Mouse (Mus musculus) limb, embryonic 12.5 days (tissue): ENCODE data around the gene Gm34302. TPM values are rescaled to one million over a fixed set of nuclear protein-coding genes. Genes with fewer than 3 reads are reported as not detected.

Experiments used
- ATAC-seq: fragments of 200-750 bp; cut with Nextera tagmentation; 2 replicates; pipeline ENCODE4 v1.8.0; 2017; ENCODE audit warnings: low read depth, moderate TSS enrichment; ENCODE audit not compliant: insufficient number of reproducible peaks, insufficient read depth, low FRiP score, low TSS enrichment
- H3K27ac ChIP-seq: fragments of 300-500 bp; sonication (generic); 2 replicates; pipeline ENCODE4 v1.5.1; 2016; ENCODE audit warnings: mild to moderate bottlenecking, moderate library complexity
- H3K27me3 ChIP-seq: fragments of 300-500 bp; sonication (generic); 2 replicates; pipeline ENCODE4 v1.6.1; 2016; ENCODE audit warnings: mild to moderate bottlenecking, moderate library complexity
- H3K36me3 ChIP-seq: fragments of 300-500 bp; sonication (generic); 2 replicates; pipeline ENCODE4 v1.6.1; 2016; ENCODE audit warnings: mild to moderate bottlenecking, moderate library complexity
- H3K4me1 ChIP-seq: fragments of 300-500 bp; sonication (generic); replicated peaks from 2 replicates; pipeline ENCODE4 v1.6.1; 2016
- H3K4me2 ChIP-seq: fragments of 300-500 bp; sonication (generic); 2 replicates; pipeline ENCODE4 v1.6.1; 2016; ENCODE audit warnings: mild to moderate bottlenecking, moderate library complexity
- H3K4me3 ChIP-seq: fragments of 300-500 bp; sonication (generic); replicated peaks from 2 replicates; pipeline ENCODE4 v1.5.1; 2016; ENCODE audit warnings: mild to moderate bottlenecking
- H3K9ac ChIP-seq: fragments of 300-500 bp; sonication (generic); replicated peaks from 2 replicates; pipeline ENCODE4 v1.6.1; 2016; ENCODE audit warnings: mild to moderate bottlenecking, moderate library complexity
- H3K9me3 ChIP-seq: fragments of 300-500 bp; sonication (generic); 2 replicates; pipeline ENCODE4 v1.6.1; 2016; ENCODE audit warnings: mild to moderate bottlenecking, moderate library complexity
- WGBS: fragments of 180-500 bp; shearing (Covaris S2); methylation state at CpG from one replicate; pipeline ENCODE4 v1.1.7; 2016; 5-methylcytosine and 5-hydroxymethylcytosine counted together
- polyA plus RNA-seq: library from polyadenylated mRNA; unstranded; fragments of >200 nt; fragmentation: Nextera tagmentation; extraction: Ambion mirVana; gene quantifications from 2 replicates; pipeline ENCODE4 v1.2.1, GENCODE M21; 2016

Gm34302 gene
- polyA plus RNA-seq, 1 experiment from 2014 or later = not detected

DNA sequence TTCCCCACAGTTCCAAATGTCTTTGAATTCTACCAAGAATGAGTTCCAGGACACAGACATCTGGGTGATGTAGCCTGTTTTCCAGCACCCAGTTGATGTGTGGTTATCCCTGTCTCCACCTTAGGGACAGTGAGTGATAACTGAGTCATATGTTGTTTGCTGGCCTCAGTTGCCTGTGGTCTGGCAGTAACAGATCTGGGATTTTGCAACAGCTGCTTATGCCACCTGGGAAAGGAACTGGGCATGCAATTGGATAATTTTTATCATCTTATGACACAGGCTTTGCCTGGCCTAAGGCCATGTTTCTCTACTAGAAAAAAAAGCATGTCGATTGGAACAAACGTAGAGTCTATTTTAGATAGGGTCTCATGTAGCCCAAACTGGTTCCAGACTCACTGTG is 43.9 kb downstream of the Gm34302 start:
- Histone ChIP-seq H3K4me1 (no peaks in the 10 kb centered on the region), H3K27ac (no peak overlapping the region), H3K9ac (no peak overlapping the region), H3K4me2 (no peak overlapping the region), H3K9me3 (no peaks in the 10 kb centered on the region), H3K27me3 (no peaks in the 10 kb centered on the region), H3K36me3 (no peaks in the 10 kb centered on the region), H3K4me3 (no peak overlapping the region)
- ATAC-seq = no peak
- WGBS = 81% methylated on average over 2 of the region's 2 CpGs

DNA sequence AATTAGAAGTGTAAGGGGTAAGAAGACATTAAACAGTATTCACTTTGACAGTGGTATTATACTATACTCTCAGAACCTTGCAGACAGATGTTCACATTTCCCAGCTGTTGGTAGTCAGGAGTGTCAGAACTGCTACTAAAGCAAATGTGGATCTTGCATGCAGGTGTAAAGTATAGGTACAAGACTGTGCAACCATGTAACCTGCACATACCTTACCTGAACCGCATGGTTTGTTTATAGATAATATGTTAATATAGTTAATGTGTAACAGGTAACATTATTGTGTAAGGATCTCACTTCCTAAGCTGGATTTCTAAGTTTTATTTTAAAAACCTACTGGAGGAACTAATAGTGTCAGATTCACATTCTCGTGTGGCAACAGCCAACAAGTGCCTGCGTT is 44.8 kb downstream of the Gm34302 start:
- Histone ChIP-seq H3K36me3 (no peaks in the 10 kb centered on the region), H3K27ac (no peak overlapping the region), H3K4me3 (no peak overlapping the region), H3K9ac (no peak overlapping the region), H3K9me3 (no peaks in the 10 kb centered on the region), H3K27me3 (no peaks in the 10 kb centered on the region), H3K4me1 (no peaks in the 10 kb centered on the region), H3K4me2 (no peak overlapping the region)
- WGBS = 93% methylated on average over 3 of the region's 3 CpGs
- no peak for ATAC-seq

Other genes with a start within 250 kb of the Gm34302 start
- 30.9 and 33.7 TPM in 2 replicates for gene Mme, start 242.3 kb downstream of the Gm34302 start, polyA plus RNA-seq